Mouse (Mus musculus) right cerebral cortex, postnatal 25 days (tissue): ENCODE results near the gene Hspa5.
A peak's percentile ranks its signal among the peaks of the same experiment; 100 is the strongest.
"Not testable (repeated sequence)": the region's sequence is repeated elsewhere in the genome, so short reads cannot be mapped to it uniquely, and the experiment has no call there.

Source experiments
- DNase-seq: peaks from one replicate; pipeline ENCODE4 v3.0.0; 2022

Gene Hspa5

GRCm38 (mm10) chr2:34772252-34773235 is 774 bp downstream of the Hspa5 start:
- DNase-seq = no peak

GRCm38 (mm10) chr2:34773673-34774072 is 1.9 kb downstream of the Hspa5 start:
- no peak for DNase-seq

- DNase-seq = no peak
Measured at GRCm38 (mm10) chr2:34774493-34774892, 2.7 kb downstream of the Hspa5 start.

DNA sequence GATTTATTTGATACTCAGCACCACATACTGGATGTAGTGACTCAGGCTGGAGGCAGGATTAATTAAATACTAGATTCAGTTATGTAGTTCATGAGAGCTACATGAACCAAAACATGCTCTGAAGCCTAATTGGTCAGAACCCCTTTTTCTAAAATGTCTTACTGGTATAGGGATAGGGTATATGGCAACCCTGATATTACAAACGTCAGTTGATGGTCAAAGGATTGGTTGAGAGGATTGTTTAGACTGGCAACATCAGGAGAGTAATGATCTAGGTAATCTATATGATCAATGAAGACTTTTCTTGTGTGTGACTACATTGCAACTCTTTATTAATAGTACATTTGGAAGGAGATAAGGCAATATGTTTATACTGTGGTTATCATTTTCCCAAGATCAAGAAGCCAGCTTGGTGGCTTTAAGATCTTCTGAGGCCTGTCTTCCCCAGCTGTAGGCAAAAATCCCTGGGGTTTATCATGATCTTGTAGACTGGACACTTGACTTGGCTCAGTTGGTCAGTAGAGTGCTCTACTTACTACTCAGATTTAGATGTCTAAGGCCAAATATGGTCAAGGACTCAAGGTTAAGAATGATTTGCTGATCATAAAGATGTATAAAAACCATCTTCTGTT is 5.6 kb downstream of the Hspa5 start:
- no peak for DNase-seq

GRCm38 (mm10) chr2:34783064-34784020 is 11.6 kb downstream of the Hspa5 start:
- no peak for DNase-seq

- DNase-seq = peak; percentile 17
Measured at GRCm38 (mm10) chr2:34784085-34784484, 12.3 kb downstream of the Hspa5 start.

DNA sequence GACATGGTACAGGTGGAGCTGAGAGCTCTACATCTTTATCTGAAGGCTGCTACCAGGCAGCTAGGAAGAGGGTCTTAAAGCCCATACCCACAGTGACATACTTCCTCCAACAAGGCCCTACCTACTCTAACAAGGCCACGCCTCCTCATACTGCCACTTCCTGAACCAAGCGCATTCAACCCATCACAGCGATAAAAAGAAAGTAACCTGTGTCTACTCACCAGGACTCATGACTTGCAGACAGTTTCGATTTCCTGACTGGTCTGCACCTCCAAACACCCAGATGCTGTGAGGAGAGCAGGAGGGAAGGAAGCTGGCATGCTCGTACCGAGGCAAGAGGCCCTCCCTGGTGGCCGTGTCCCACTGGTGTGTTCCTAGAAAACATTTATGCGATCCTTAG is 18.5 kb downstream of the Hspa5 start:
- DNase-seq = no peak

- DNase-seq = not testable (repeated sequence)
Measured at GRCm38 (mm10) chr2:34792543-34792942, 20.8 kb downstream of the Hspa5 start.

DNA sequence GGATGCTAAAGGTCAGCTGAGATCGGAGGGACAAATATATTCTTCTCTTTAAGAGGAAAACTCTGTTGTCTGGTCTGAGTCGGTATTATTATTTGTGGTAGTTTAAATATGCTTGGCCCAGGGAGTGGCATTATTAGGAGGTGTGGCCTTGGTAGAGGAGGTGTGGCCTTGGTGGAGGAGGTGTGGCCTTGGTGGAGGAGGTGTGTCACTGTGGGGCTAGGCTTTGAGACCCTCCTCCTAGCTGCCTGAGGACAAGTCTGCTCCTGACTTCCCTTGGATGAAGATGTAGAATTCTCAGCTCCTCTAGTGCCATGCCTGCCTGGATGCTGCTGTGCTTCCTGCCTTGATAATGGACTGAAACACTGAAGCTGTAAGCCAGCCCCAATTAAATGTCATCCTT is 22.7 kb downstream of the Hspa5 start:
- DNase-seq = no peak

DNA sequence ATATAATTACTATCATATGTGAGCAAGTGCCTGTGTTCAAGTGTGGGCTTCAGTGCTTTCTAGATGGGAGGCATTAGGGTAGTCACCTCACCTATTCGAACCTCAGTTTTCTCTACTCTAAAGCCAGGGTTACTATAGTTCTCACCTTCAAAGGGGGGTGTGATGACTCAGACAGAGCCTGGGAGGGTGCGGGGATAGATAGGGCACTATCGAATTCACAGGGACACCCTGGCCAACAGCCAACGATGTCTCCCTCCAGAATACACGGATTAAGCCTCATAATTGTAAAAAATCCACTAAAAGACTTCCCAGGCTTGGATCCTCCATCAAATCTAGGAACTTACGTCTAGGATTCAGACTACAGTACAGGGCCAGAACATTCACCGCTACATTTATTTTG is 23.7 kb downstream of the Hspa5 start:
- no peak for DNase-seq

GRCm38 (mm10) chr2:34799357-34800256 is 27.8 kb downstream of the Hspa5 start, which contains the start of gene Rabepk:
Gene Rabepk, minus strand, starts transcription at chr2:34799912.
- DNase-seq = peak; percentile 81

GRCm38 (mm10) chr2:34800371-34800770 is 28.6 kb downstream of the Hspa5 start:
- no peak for DNase-seq

DNA sequence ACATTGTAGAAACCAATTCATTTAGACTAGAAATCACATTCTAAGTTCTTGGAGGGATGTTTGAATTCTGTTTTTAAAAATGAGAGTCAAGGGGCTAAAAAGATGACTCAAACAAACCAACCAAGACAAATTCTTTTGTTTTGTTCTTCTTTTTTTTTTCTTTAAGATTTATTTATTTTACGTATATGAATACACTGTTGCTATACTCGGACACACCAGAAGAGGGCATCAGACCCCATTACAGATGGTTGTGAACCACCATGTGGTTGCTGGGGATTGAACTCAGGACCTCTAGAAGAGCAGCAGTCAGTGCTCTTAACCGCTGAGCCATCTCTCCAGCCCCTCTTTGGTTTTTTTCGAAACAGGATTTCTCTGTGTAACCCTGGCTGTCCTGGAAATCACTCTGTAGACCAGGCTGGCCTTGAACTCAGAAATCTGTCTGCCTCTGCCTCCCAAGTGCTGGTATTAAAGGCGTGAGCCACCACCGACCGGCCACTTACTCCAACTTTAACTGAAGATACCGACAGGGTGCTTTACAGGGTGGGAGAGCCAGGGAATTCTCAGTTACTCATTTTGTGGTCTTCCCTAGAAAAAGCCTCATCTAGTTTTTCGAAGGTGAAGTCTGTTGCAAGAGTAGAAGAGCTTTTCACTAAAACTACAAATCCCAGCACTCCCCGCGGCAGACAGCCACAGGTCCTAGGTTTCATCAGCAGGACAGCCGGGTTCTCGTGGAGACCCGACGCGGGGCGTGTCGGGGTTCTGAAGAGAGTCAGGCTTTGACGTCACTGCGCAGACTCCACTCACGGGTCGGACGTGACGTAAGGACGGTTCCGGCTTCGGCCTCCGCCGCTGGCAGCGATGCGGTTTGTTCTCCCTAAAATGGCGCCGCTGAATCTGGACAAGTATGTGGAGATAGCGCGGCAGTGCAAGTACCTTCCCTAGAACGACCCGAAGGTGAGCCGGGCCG is 30.0 kb downstream of the Hspa5 start:
- DNase-seq = peak; percentile 98

GRCm38 (mm10) chr2:34802565-34803245 is 30.9 kb downstream of the Hspa5 start:
- DNase-seq = not testable (repeated sequence)

DNA sequence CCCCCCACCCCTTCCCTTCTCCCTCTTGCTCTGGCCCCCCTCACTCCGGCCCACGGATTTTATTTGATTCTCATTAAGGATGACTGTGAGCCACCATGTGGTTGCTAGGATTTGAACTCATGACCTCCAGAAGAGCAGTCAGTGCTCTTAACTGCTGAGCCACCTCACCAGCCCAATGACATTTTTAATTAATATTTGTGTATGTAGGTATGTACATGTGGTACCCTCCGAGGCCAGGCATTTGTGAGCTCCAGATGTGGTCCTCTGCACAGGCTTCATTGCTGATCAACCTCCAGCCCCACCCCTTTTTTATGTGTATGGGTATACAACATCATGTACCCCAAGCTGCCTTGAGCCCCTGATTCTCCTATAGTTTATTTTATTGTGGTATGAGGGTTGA is 32.0 kb downstream of the Hspa5 start:
- no peak for DNase-seq

DNA sequence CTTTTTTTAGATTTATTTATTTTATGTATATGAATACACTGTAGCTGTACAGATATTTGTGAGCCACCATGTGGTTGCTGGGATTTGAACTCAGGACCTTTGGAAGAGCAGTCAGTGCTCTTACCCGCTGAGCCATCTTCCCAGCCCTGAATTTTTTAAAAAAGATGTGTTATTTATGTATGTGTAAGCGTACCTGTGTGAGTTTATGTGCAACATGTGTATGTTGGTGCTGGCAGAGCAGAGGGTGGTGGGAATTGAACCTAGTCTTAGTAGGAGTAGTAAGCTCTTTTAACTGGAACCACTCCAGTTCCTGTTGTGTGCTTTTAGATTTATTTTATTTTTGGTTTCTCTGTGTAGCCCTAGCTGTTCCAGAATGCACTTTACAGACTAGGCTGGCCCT is 32.4 kb downstream of the Hspa5 start:
- DNase-seq = no peak

DNA sequence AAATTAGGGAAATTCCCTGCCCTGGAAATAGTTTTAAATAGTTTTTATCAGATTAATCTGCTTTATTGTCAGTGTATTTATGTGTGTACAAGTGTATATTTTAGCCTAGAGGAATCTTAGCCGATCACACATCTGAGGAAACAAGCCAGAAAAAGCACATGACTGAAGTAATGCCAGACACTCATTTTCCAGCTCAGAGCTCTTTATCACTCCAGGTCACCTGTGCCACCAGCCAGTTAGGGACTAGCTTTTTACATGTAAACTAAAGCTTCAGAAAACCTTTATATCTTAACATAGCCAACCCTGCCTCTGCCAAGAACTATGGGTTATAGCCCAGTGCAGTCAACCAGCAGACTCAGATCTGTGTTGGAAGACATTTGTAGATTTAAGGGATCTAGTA is 33.0 kb downstream of the Hspa5 start:
- no peak for DNase-seq

DNA sequence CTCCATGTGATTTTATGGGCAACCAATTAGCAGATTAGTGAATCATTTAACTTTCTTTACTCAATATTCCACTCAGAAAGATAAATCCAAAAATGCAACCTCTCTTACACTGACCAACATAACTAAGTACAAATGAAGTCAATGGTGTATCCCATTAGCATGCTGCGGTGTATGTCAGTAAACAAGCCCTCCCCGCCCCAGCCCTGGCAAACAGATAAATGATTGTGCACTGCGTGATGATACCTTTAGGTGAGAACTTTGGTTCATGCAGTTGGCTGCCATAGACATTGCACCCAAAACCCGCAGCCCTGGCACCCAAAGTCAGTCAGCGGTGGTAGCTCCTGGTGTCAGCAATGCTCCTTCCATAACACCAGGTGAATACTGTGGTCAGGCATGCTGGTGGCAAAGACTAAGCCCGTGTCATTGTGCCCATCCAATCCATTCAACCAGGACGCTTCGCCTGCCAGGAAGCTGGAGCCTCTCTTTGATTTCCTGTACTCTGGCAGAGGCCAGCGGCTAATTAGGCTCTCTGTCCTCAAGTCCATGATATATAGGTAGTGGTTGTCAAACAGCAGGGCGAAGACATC is 33.7 kb downstream of the Hspa5 start:
- DNase-seq = no peak

GRCm38 (mm10) chr2:34808057-34808456 is 36.3 kb downstream of the Hspa5 start:
- no peak for DNase-seq

GRCm38 (mm10) chr2:34809568-34809967 is 37.8 kb downstream of the Hspa5 start:
- no peak for DNase-seq
